Mouse (Mus musculus) hindbrain, postnatal 0 days (tissue): ENCODE data around the gene Adamtsl4. TPM values are rescaled to one million over a fixed set of nuclear protein-coding genes. Genes with fewer than 3 reads are reported as not detected.

ENCODE experiments used
- ATAC-seq: fragments of 200-750 bp; cut with Nextera tagmentation; 2 replicates; pipeline ENCODE4 v1.8.0; 2017; ENCODE audit warnings: mild to moderate bottlenecking, moderate TSS enrichment, moderate library complexity
- DNase-seq: peaks from one replicate; pipeline ENCODE4 v3.0.0-alpha.2; 2015; ENCODE audit warnings: low spot score
- H3K27ac ChIP-seq: fragments of 300-500 bp; sonication (generic); 2 replicates; pipeline ENCODE4 v1.5.1; 2014; ENCODE audit warnings: mild to moderate bottlenecking
- H3K27me3 ChIP-seq: fragments of 300-500 bp; sonication (generic); 2 replicates; pipeline ENCODE4 v1.6.1; 2014; ENCODE audit warnings: low read length, mixed read lengths; ENCODE audit not compliant: insufficient read depth
- H3K36me3 ChIP-seq: fragments of 300-500 bp; sonication (generic); 2 replicates; pipeline ENCODE4 v1.6.1; 2014; ENCODE audit warnings: low read length, mixed read lengths; ENCODE audit not compliant: insufficient read depth
- H3K4me1 ChIP-seq: fragments of 300-500 bp; sonication (generic); 2 replicates; pipeline ENCODE4 v1.6.1; 2014; ENCODE audit warnings: antibody characterized with exemption, low read length, mixed read lengths; ENCODE audit not compliant: insufficient read depth
- H3K4me2 ChIP-seq: fragments of 300-500 bp; sonication (generic); 2 replicates; pipeline ENCODE4 v1.6.1; 2014; ENCODE audit warnings: low read depth, mild to moderate bottlenecking, low read length, moderate library complexity, mixed read lengths
- H3K4me3 ChIP-seq: fragments of 300-500 bp; sonication (generic); 2 replicates; pipeline ENCODE4 v1.5.1; 2014; ENCODE audit warnings: low read length
- H3K9ac ChIP-seq: fragments of 300-500 bp; sonication (generic); replicated peaks from 2 replicates; pipeline ENCODE4 v1.6.1; 2014; ENCODE audit warnings: mild to moderate bottlenecking, low read length, moderate library complexity, mixed read lengths
- H3K9me3 ChIP-seq: fragments of 300-500 bp; sonication (generic); 2 replicates; pipeline ENCODE4 v1.6.1; 2016; ENCODE audit warnings: low read length, mixed read lengths
- CTCF ChIP-seq: IDR thresholded peaks from 2 replicates; pipeline ENCODE4 v1.5.1; 2016; ENCODE audit warnings: antibody characterized with exemption, control low read depth, low read depth
- WGBS: fragments of 180-500 bp; shearing (Covaris S2); extraction: QIAGEN DNeasy Blood & Tissue Kit; methylation state at CpG from one replicate; pipeline ENCODE4 v1.1.7; 2014; 5-methylcytosine and 5-hydroxymethylcytosine counted together
- polyA plus RNA-seq: library from polyadenylated mRNA; unstranded; fragments of >200 nt; fragmentation: Nextera tagmentation; extraction: Ambion mirVana; gene quantifications from 2 replicates; pipeline ENCODE4 v1.2.1, GENCODE M21; 2015
- total RNA-seq: library from RNA; depleted of rRNA; stranded (reverse); fragments of >200 nt; gene quantifications from 2 replicates; pipeline ENCODE4 v1.2.3, GENCODE M21; 2014

The Adamtsl4 gene
- total and polyA plus RNA-seq, 2 experiments from 2014 or later, result 1.6 to 2.1 TPM

DNA sequence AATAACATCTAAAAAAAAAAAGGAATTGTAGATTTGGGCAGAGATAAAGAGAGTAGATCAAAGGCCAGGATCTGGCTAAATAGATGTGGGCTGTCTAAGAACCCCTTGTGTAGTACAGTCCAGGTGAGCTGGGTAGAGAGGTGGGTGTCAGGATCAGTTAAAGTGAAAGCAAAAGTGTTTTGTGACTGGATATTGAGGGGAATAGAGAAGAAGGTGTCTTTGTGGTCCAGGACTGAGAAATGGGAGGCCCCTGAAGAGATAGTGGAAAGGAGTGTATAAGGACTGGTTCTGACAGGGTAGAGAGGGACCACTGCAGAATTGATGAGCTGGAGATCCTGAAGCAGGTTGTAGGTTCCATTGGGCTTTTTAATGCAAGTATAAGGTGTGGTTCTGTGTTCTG is 22.2 kb upstream of the Adamtsl4 start:
- no peak for DNase-seq
- Histone ChIP-seq H3K9me3 (no peaks in the 10 kb centered on the region), H3K4me1 (no peaks in the 10 kb centered on the region), H3K9ac (no peak overlapping the region), H3K27ac (no peak overlapping the region), H3K27me3 (no peaks in the 10 kb centered on the region), H3K4me3 (no peak overlapping the region), H3K4me2 (no peak overlapping the region), H3K36me3 (no peaks in the 10 kb centered on the region)
- TF ChIP-seq CTCF, result no peak
- ATAC-seq, result no peak

GRCm38 (mm10) chr3:95709044-95709443 is 21.3 kb upstream of the Adamtsl4 start:
- no peak for DNase-seq
- Histone ChIP-seq H3K4me3 (no peak overlapping the region), H3K27me3 (no peaks in the 10 kb centered on the region), H3K4me2 (no peak overlapping the region), H3K27ac (no peak overlapping the region), H3K9me3 (no peaks in the 10 kb centered on the region), H3K36me3 (no peaks in the 10 kb centered on the region), H3K4me1 (no peaks in the 10 kb centered on the region), H3K9ac (no peak overlapping the region)
- TF ChIP-seq CTCF, result no peak
- WGBS, result 90% methylated on average over 4 of the region's 4 CpGs
- no peak for ATAC-seq

GRCm38 (mm10) chr3:95707497-95707896 is 19.8 kb upstream of the Adamtsl4 start:
- no peak for DNase-seq
- H3K4me3 ChIP-seq, result no peak overlapping the region
- H3K36me3 ChIP-seq, result no peaks in the 10 kb centered on the region
- no peaks in the 10 kb centered on the region for H3K9me3 ChIP-seq
- H3K4me2 ChIP-seq, result no peak overlapping the region
- WGBS, result 87% methylated on average over 7 of the region's 7 CpGs
- no peaks in the 10 kb centered on the region for H3K27me3 ChIP-seq
- H3K27ac ChIP-seq, result no peak overlapping the region
- no peak for TF ChIP-seq CTCF
- no peak for ATAC-seq
- no peak overlapping the region for H3K9ac ChIP-seq
- no peaks in the 10 kb centered on the region for H3K4me1 ChIP-seq

- DNase-seq, result no peak
- 89% methylated on average over 4 of the region's 4 CpGs for WGBS
- no peak overlapping the region for H3K4me2 ChIP-seq
- no peaks in the 10 kb centered on the region for H3K36me3 ChIP-seq
- TF ChIP-seq CTCF, result no peak
- peaks cover 8% of the 10 kb centered on the region for H3K4me1 ChIP-seq
- no peak overlapping the region for H3K27ac ChIP-seq
- no peaks in the 10 kb centered on the region for H3K27me3 ChIP-seq
- H3K9me3 ChIP-seq, result no peaks in the 10 kb centered on the region
- no peak overlapping the region for H3K9ac ChIP-seq
- ATAC-seq, result no peak
- H3K4me3 ChIP-seq, result no peak overlapping the region
Measured at GRCm38 (mm10) chr3:95706273-95706672, 18.6 kb upstream of the Adamtsl4 start.

- H3K27ac ChIP-seq, result no peak overlapping the region
- no peak for TF ChIP-seq CTCF
- H3K4me3 ChIP-seq, result no peak overlapping the region
- ATAC-seq (no peak), DNase-seq (no peak)
- WGBS, result 90% methylated on average over 4 of the region's 4 CpGs
- H3K9ac ChIP-seq, result no peak overlapping the region
- H3K9me3 ChIP-seq, result no peaks in the 10 kb centered on the region
- H3K4me2 ChIP-seq, result no peak overlapping the region
- no peaks in the 10 kb centered on the region for H3K36me3 ChIP-seq
- H3K4me1 ChIP-seq, result peaks cover 11% of the 10 kb centered on the region
- no peaks in the 10 kb centered on the region for H3K27me3 ChIP-seq
Measured at GRCm38 (mm10) chr3:95704612-95705011, 16.9 kb upstream of the Adamtsl4 start.

DNA sequence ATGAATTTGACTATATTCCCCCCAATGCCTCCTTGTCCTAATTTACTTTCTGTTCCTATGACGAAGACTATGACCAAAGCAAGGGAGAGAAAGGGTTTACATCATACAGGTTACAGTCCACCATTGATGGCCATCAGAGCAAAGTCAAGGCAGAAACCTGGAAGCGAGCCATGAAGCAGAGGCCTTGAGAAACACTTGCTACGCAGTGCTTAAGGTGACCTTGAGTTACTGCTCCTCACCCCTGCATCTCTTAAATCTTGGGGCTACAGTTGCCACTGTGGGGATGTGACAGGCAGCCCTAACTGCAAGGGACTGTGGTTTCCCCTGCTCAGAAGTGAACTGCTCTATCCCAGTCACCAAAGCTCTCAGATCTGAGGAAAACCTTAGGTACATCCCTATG is 15.6 kb upstream of the Adamtsl4 start:
- WGBS, result 91% methylated on average over 3 of the region's 3 CpGs
- no peak for ATAC-seq

GRCm38 (mm10) chr3:95701877-95702540 is 14.3 kb upstream of the Adamtsl4 start:
- peak overlapping the region; percentile 36; the same call in 1 of the 2 replicates for H3K27ac ChIP-seq
- DNase-seq (peak; percentile 66), ATAC-seq (peak; percentile 90)
- peak overlapping the region; percentile 21 for H3K4me3 ChIP-seq
- TF ChIP-seq CTCF, result peak; percentile 35
- H3K4me2 ChIP-seq, result peak overlapping the region; percentile 51
- no peaks in the 10 kb centered on the region for H3K9me3 ChIP-seq
- no peaks in the 10 kb centered on the region for H3K27me3 ChIP-seq
- H3K36me3 ChIP-seq, result no peaks in the 10 kb centered on the region
- H3K4me1 ChIP-seq, result peaks cover 11% of the 10 kb centered on the region
- WGBS, result 4% methylated on average over 24 of the region's 24 CpGs
- H3K9ac ChIP-seq, result peak overlapping the region; percentile 43; the same call in 1 of the 2 replicates

More for the DNA sequence above, 15.6 kb upstream of the Adamtsl4 start:
- TF ChIP-seq CTCF, result no peak
- no peak overlapping the region for H3K4me2 ChIP-seq
- no peaks in the 10 kb centered on the region for H3K36me3 ChIP-seq
- H3K9me3 ChIP-seq, result no peaks in the 10 kb centered on the region
- no peak overlapping the region for H3K4me3 ChIP-seq
- peaks cover 11% of the 10 kb centered on the region for H3K4me1 ChIP-seq
- no peak overlapping the region for H3K27ac ChIP-seq
- H3K27me3 ChIP-seq, result no peaks in the 10 kb centered on the region
- DNase-seq, result no peak
- no peak overlapping the region for H3K9ac ChIP-seq
